Mouse (Mus musculus): ENCODE data around the gene Prps1l1. TPM values are rescaled to one million over a fixed set of nuclear protein-coding genes. Genes with fewer than 3 reads are reported as not detected.
A peak's percentile ranks its signal among the peaks of the same experiment; 100 is the strongest.

Prps1l1 gene
- polyA plus RNA-seq, 1 experiment from 2014 or later = not detected

DNA sequence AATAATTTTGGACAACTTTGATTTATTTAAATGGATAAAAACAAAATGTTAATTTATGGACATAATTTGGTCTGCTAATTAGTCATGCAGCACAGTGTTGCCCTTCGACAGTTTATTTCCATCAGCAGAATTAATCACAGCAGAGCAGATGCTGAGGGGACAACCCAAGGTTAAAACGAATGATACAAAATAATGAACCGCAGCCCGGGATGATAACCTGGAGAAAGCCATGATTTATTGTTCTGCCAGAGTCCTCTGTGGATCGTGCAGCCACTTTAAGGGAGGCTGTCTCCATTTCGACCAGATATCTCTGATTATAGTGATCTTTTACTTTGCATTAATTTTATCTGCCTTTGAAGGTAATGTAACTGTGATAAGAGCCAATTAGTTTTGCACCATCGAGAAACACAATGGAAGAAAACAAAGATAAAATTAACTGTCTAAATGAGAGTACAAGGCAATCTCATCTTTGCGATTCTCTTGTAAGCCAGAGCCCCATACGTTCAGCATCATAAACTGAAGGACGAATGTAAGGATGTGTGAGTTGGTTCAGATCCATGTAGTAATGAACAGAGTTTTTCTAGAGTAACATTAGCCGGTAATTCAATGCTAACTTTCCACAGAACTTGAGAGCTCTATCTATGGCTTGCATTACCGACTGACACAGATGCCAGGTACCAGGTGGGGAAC is 14.4 kb downstream of the Prps1l1 start:
- 46% methylated on average over 12 of the region's 12 CpGs for WGBS
- ATAC-seq (ENCODE audit: low read depth) = peak; percentile 73
- H3K4me1 ChIP-seq (ENCODE audit: control insufficient read depth, insufficient read depth, low read length) = no peaks in the 10 kb centered on the region
- H3K9me3 ChIP-seq (ENCODE audit: control insufficient read depth, low read length) = no peaks in the 10 kb centered on the region
- no peak overlapping the region for H3K4me3 ChIP-seq (ENCODE audit: low read depth, low read length)
- no peak overlapping the region for H3K9ac ChIP-seq (replicated peaks; ENCODE audit: low read depth, low read length)
- H3K4me2 ChIP-seq (ENCODE audit: low read depth, low read length) = no peak overlapping the region
- H3K27ac ChIP-seq (ENCODE audit: low read depth, low read length) = no peak overlapping the region; the same call in 1 of the 2 replicates
- H3K36me3 ChIP-seq (ENCODE audit: control insufficient read depth, insufficient read depth, low read length) = no peaks in the 10 kb centered on the region
- H3K27me3 ChIP-seq (ENCODE audit: control insufficient read depth, insufficient read depth, low read length) = no peaks in the 10 kb centered on the region

DNA sequence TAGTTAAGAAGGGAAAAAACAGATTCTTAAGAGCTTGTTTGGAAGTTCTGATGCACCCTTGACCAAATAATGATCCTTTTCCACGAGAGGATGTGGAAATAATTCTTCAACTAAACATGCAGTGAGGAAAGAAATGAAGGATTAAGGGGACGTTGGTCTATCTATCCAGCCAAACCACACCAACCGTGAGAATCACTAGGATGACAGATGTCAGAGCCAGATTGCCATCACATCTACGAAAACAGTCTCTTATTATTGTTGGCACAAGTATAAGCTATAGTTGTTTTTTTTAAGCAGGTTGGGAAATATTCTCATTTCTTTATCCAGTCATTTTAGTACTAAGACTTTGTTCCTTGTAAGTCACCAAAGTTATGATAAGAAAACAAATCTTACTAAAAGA is 15.8 kb downstream of the Prps1l1 start:
- H3K4me2 ChIP-seq (ENCODE audit: low read depth, low read length) = no peak overlapping the region
- H3K36me3 ChIP-seq (ENCODE audit: control insufficient read depth, insufficient read depth, low read length) = no peaks in the 10 kb centered on the region
- no peak overlapping the region for H3K9ac ChIP-seq (replicated peaks; ENCODE audit: low read depth, low read length)
- ATAC-seq (ENCODE audit: low read depth) = no peak
- no peaks in the 10 kb centered on the region for H3K9me3 ChIP-seq (ENCODE audit: control insufficient read depth, low read length)
- H3K4me3 ChIP-seq (ENCODE audit: low read depth, low read length) = no peak overlapping the region
- no peaks in the 10 kb centered on the region for H3K4me1 ChIP-seq (ENCODE audit: control insufficient read depth, insufficient read depth, low read length)
- no peak overlapping the region for H3K27ac ChIP-seq (ENCODE audit: low read depth, low read length)
- 69% methylated on average over 4 of the region's 4 CpGs for WGBS
- no peaks in the 10 kb centered on the region for H3K27me3 ChIP-seq (ENCODE audit: control insufficient read depth, insufficient read depth, low read length)

- Histone ChIP-seq H3K4me3 (ENCODE audit: low read depth, low read length) (no peak overlapping the region), H3K4me1 (ENCODE audit: control insufficient read depth, insufficient read depth, low read length) (peaks cover 4% of the 10 kb centered on the region; the same call in 1 of the 2 replicates), H3K4me2 (ENCODE audit: low read depth, low read length) (no peak overlapping the region), H3K9me3 (ENCODE audit: control insufficient read depth, low read length) (no peaks in the 10 kb centered on the region), H3K36me3 (ENCODE audit: control insufficient read depth, insufficient read depth, low read length) (no peaks in the 10 kb centered on the region), H3K27me3 (ENCODE audit: control insufficient read depth, insufficient read depth, low read length) (no peaks in the 10 kb centered on the region), H3K9ac (replicated peaks; ENCODE audit: low read depth, low read length) (no peak overlapping the region), H3K27ac (ENCODE audit: low read depth, low read length) (no peak overlapping the region)
- ATAC-seq (ENCODE audit: low read depth) = no peak; the same call in 1 of the 2 replicates
Measured at GRCm38 (mm10) chr12:35005748-35006147, 21.2 kb downstream of the Prps1l1 start.

- no peak overlapping the region for H3K4me3 ChIP-seq (ENCODE audit: low read depth, low read length)
- peaks cover 4% of the 10 kb centered on the region; the same call in 1 of the 2 replicates for H3K4me1 ChIP-seq (ENCODE audit: control insufficient read depth, insufficient read depth, low read length)
- no peaks in the 10 kb centered on the region for H3K27me3 ChIP-seq (ENCODE audit: control insufficient read depth, insufficient read depth, low read length)
- WGBS = 44% methylated on average over 1 of the region's 1 CpGs
- H3K27ac ChIP-seq (ENCODE audit: low read depth, low read length) = no peak overlapping the region
- no peak overlapping the region for H3K4me2 ChIP-seq (ENCODE audit: low read depth, low read length)
- ATAC-seq (ENCODE audit: low read depth) = no peak
- no peaks in the 10 kb centered on the region for H3K9me3 ChIP-seq (ENCODE audit: control insufficient read depth, low read length)
- H3K36me3 ChIP-seq (ENCODE audit: control insufficient read depth, insufficient read depth, low read length) = no peaks in the 10 kb centered on the region
- H3K9ac ChIP-seq (replicated peaks; ENCODE audit: low read depth, low read length) = no peak overlapping the region
Measured at GRCm38 (mm10) chr12:35007851-35008250, 23.3 kb downstream of the Prps1l1 start.

DNA sequence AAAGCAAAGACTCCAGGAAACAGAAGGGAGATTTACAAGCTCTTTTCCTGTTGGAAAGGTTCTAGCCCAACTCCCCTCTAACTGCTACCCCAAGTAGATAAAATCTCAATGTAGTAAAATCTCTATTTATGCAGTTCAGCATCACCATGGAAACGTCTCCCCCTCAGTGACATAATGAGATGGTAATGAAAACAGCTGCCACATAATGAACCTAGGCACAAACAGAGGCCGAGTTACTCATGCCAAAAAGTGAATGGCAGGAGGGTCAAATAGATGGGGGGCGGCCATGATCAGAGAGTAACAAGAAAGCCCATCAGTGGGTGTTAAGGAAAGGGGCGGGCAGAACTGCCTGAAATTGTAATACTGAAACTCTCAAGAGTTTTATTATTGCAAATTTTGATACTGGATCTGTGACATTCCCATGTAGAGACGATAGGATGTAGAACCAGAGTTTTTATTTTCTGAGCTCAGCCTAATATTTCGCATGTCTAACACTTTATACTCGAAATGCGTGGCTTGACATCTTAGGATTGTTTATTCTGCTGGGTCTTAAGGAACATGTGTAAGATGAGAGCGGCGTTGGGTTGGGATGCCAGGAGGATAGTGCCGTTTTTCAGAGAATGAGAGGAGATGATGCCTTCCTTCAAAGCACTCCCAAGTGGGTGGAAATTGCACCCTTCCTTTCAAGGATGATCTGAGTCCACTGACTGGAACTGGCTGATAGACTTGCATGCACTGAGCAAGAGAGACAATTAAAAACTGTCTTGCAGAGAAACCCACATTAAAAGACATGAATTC is 24.0 kb downstream of the Prps1l1 start:
- Histone ChIP-seq H3K27me3 (ENCODE audit: control insufficient read depth, insufficient read depth, low read length) (no peaks in the 10 kb centered on the region), H3K9me3 (ENCODE audit: control insufficient read depth, low read length) (no peaks in the 10 kb centered on the region), H3K27ac (ENCODE audit: low read depth, low read length) (0 out of 2 replicates have a peak overlapping the region, but pooled peaks have one; percentile 8), H3K36me3 (ENCODE audit: control insufficient read depth, insufficient read depth, low read length) (no peaks in the 10 kb centered on the region), H3K4me1 (ENCODE audit: control insufficient read depth, insufficient read depth, low read length) (peaks cover 4% of the 10 kb centered on the region; the same call in 1 of the 2 replicates), H3K4me3 (ENCODE audit: low read depth, low read length) (no peak overlapping the region), H3K4me2 (ENCODE audit: low read depth, low read length) (no peak overlapping the region), H3K9ac (replicated peaks; ENCODE audit: low read depth, low read length) (no peak overlapping the region)
- ATAC-seq (ENCODE audit: low read depth) = peak; percentile 88
- 42% methylated on average over 11 of the region's 11 CpGs for WGBS

GRCm38 (mm10) chr12:35011462-35011861 is 26.9 kb downstream of the Prps1l1 start:
- Histone ChIP-seq H3K4me2 (ENCODE audit: low read depth, low read length) (no peak overlapping the region), H3K27ac (ENCODE audit: low read depth, low read length) (no peak overlapping the region), H3K4me1 (ENCODE audit: control insufficient read depth, insufficient read depth, low read length) (peaks cover 4% of the 10 kb centered on the region; the same call in 1 of the 2 replicates), H3K9ac (replicated peaks; ENCODE audit: low read depth, low read length) (no peak overlapping the region), H3K4me3 (ENCODE audit: low read depth, low read length) (no peak overlapping the region), H3K9me3 (ENCODE audit: control insufficient read depth, low read length) (no peaks in the 10 kb centered on the region), H3K27me3 (ENCODE audit: control insufficient read depth, insufficient read depth, low read length) (no peaks in the 10 kb centered on the region), H3K36me3 (ENCODE audit: control insufficient read depth, insufficient read depth, low read length) (no peaks in the 10 kb centered on the region)
- ATAC-seq (ENCODE audit: low read depth) = no peak
- WGBS = 71% methylated on average over 1 of the region's 1 CpGs

- Histone ChIP-seq H3K4me3 (ENCODE audit: low read depth, low read length) (no peak overlapping the region), H3K4me2 (ENCODE audit: low read depth, low read length) (no peak overlapping the region), H3K4me1 (ENCODE audit: control insufficient read depth, insufficient read depth, low read length) (no peaks in the 10 kb centered on the region), H3K9me3 (ENCODE audit: control insufficient read depth, low read length) (no peaks in the 10 kb centered on the region), H3K27ac (ENCODE audit: low read depth, low read length) (no peak overlapping the region), H3K27me3 (ENCODE audit: control insufficient read depth, insufficient read depth, low read length) (no peaks in the 10 kb centered on the region), H3K9ac (replicated peaks; ENCODE audit: low read depth, low read length) (no peak overlapping the region), H3K36me3 (ENCODE audit: control insufficient read depth, insufficient read depth, low read length) (no peaks in the 10 kb centered on the region)
- 51% methylated on average over 2 of the region's 2 CpGs for WGBS
- ATAC-seq (ENCODE audit: low read depth) = no peak
Measured at GRCm38 (mm10) chr12:35013950-35014349, 29.4 kb downstream of the Prps1l1 start.

DNA sequence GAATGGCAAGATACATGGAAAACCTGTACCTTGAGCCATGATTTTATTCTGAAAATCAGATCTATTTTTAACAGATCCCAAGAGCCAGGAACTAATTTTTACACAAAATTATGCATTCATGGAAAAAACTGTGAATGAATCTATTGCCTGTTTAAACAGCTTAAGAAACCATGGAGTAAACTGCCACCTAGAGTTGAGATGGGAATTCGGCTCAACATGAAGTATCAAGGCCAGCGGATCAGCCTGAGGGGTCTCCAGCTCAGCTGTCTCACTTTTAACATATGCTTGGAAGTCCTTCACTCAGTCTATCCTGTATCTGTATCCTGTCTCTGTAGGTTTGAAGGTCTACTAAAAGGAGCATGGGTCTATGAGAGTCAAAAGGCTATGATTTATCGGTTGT is 31.5 kb downstream of the Prps1l1 start:
- H3K9ac ChIP-seq (replicated peaks; ENCODE audit: low read depth, low read length) = no peak overlapping the region
- no peak overlapping the region for H3K4me3 ChIP-seq (ENCODE audit: low read depth, low read length)
- H3K27me3 ChIP-seq (ENCODE audit: control insufficient read depth, insufficient read depth, low read length) = no peaks in the 10 kb centered on the region
- H3K36me3 ChIP-seq (ENCODE audit: control insufficient read depth, insufficient read depth, low read length) = no peaks in the 10 kb centered on the region
- H3K27ac ChIP-seq (ENCODE audit: low read depth, low read length) = no peak overlapping the region
- no peak overlapping the region for H3K4me2 ChIP-seq (ENCODE audit: low read depth, low read length)
- ATAC-seq (ENCODE audit: low read depth) = peak; percentile 44; the same call in 1 of the 2 replicates
- WGBS = 53% methylated on average over 3 of the region's 3 CpGs
- no peaks in the 10 kb centered on the region for H3K4me1 ChIP-seq (ENCODE audit: control insufficient read depth, insufficient read depth, low read length)
- no peaks in the 10 kb centered on the region for H3K9me3 ChIP-seq (ENCODE audit: control insufficient read depth, low read length)
